Mouse (Mus musculus): ENCODE results near the gene 9130008F23Rik. TPM values are rescaled to one million over a fixed set of nuclear protein-coding genes. Genes with fewer than 3 reads are reported as not detected.

Gene 9130008F23Rik
- total RNA-seq (2021) = 1 to 10 TPM in 1 of 2 experiments, under 1 TPM in 1; 0.55 to 1.1 TPM
- polyA plus RNA-seq (2012; rRNA removed) = 0.24 and 0.60 TPM in 2 replicates
- long read RNA-seq, partial matches to known transcripts = 0 of 2 reads
- long read RNA-seq, other reads (novel, unspliced or antisense) = 0 of 2 reads

- DNase-seq = peak; percentile 69
Measured at GRCm38 (mm10) chr17:40879924-40880691, at the start of gene 9130008F23Rik. 9130008F23Rik (minus strand) TSS chr17:40880559.

DNA sequence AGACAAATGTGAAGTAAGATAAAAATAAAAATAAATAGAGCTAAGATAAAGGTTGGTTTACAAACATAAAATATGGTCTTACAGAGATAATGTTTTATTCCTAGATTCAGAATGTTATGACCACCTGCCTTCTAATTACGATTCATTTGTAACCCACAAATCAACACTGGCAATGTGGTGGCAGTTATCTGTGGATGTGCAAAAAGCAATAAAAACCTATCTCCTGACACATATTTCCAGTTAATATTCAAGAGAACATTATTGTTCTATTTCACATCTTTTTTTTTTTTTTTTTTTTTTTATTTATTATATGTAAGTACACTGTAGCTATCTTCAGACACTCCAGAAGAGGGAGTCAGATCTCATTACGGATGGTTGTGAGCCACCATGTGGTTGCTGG, 35.1 kb upstream of the 9130008F23Rik start:
- DNase-seq = no peak

- no peak for DNase-seq
Measured at GRCm38 (mm10) chr17:40914250-40914649, 33.9 kb upstream of the 9130008F23Rik start, which contains the start of gene Glyatl3. Glyatl3 (minus strand) TSS chr17:40914350.

DNA sequence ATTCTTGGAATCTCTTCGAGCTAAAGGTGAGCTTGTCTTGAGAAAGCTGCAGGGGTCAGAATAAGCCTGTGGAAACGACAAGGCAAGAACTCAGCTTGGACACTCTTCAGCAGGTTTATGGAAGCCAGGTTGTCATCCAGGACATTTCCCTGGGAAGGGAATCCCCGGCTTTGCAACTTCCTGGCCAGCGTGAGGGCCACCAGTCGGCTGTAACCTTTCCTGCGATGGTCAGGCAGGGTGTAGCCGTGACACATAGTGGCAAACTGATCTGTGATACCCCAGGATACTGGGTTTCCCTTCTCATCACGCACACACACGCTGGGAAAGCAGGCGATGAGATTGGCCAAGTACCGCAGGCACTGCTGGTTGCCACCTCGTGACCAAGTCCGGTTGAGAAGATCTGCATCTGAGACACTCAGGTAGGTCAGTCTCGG, 24.4 kb upstream of the 9130008F23Rik start:
- DNase-seq = peak; percentile 5

DNA sequence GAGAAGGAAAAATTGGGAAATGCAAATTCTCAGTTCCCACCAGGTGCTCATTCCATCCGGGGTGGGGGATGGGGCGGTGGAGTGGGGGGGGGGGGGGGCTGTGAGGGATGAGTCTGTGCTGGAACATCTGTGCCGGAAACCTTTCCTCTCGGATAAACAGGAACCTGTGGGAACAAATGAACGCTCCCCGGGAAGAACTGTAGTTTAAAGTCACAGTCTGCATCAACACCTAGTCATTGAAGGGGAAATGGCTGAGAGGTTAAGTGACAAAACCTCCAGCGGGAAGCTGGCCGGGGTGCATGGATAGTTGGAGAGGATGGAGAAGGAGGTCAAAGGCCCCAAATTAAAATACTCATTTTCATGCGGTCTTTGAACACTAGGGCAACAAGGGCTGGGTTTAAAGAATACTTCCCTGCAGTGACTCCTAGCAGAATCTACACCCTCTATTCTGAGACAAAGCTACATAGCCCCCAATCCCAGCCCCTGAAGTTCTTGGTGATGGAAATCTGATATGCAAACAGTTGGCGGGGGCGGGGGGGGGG, 23.8 kb upstream of the 9130008F23Rik start:
- no peak for DNase-seq

GRCm38 (mm10) chr17:40903345-40903744, 23.0 kb upstream of the 9130008F23Rik start:
- DNase-seq = no peak

GRCm38 (mm10) chr17:40899783-40900363, 19.5 kb upstream of the 9130008F23Rik start:
- no peak for DNase-seq

DNA sequence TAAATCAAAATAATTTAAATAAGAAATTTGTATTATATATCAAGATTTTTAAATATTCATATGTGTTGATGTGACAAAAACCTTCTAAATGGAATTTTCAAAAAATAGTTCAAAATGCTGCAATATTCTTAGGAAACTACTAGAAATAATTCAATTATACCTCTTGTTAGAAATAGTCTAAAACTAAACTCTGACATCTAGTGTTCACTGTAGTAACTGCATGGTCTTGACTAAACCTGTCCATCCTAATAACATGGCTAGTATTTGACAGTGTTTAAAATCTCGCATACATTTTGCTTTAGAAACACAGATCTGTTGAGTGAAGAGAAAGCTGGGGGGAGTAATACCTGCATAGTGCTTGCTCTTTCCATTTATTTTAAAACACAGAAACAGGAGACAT, 16.5 kb upstream of the 9130008F23Rik start:
- DNase-seq = no peak

- no peak for DNase-seq
Measured at GRCm38 (mm10) chr17:40887849-40888536, 7.6 kb upstream of the 9130008F23Rik start.

DNA sequence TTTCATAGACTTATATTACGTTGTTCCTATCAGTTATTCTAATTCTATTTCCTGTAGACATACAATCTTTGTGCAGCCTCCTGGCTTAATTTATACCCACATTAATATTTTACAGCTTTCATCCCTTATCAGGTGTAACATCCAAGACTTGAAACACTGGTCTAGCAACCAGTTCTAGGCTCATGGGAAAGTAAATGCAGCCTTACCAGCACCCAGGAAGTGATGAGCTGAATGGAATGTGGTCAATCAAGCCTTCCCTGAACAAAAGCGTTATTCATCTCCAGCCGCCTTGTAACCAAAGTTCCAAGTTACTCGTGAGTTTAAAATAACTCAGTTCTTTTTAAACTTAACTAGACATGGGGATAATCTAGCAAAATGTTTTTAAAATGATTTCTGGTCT, 4.8 kb upstream of the 9130008F23Rik start:
- DNase-seq = no peak

DNA sequence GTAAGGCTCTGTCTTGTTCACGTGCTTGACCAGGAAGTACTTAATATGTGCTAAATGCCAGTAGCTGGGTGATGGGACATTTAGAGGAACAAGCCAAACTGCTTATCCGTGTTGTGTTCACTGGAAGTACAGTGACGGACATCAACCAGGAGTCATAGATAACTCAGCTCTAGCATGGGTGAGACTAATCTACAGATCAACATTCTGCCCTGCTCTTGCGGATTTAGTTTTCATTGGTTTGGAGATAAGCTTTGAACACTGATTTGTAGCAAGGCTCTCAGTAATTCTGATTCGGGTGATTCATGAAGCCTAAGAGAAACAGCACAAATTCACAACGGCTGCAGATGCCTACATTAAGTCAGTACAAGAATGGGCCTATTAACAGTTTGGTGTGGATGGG, 1.8 kb upstream of the 9130008F23Rik start:
- DNase-seq = no peak

DNA sequence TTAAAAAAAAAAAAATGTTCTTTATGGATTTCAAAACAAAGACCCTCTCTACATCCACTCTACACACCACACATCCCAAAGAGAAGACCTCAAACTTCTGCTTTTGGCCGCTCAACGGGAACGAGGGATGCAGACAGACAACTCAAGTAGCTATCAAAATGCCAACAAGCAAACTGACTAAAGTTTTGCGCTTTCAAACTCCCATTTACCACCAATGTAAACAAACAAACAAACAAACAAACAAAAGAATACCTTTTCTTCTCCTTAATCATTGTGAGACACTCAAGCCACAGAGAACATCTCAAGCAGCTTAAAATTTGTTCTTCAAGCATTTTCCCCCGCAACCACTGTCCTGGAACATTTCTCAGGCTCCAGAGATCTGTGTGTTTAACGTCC, 833 bp downstream of the 9130008F23Rik start:
- no peak for DNase-seq

DNA sequence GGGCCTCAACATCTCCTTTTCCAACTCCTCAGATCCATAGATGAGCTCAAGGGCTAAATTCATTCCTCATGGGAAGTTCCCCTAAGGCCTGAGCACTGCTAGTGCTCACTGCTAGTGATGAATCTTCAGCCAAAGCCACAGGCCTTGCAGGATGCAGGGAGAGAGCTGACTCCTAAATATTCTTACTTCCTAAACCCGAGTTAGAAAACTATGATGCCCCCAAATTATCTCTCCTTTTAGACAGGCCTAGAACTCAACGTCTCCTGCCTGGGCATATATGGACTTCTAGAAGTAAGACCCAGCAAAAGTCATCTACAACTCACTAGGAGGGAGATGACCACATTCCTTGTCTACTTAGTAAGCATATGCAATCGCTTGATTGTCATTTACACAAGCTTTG, 2.6 kb downstream of the 9130008F23Rik start:
- DNase-seq = no peak

DNA sequence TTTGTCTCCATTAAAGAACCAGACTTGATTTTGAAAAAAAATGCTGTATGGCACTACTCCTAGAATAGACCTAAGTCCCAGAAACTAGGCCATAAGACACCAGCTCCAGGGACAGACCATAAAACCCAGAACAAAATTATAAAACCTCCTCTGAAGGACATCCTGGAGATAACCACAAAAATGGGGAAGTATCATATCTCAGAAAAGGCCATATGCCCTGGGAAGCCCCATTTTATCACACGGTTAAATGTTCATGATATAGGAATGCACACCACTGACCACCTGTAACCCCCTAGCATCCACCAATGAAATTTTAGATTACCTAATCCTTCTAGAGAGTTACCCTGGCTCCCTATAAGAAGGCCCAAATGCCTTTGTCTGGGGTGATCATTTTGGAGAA, 4.8 kb downstream of the 9130008F23Rik start:
- DNase-seq = no peak

DNA sequence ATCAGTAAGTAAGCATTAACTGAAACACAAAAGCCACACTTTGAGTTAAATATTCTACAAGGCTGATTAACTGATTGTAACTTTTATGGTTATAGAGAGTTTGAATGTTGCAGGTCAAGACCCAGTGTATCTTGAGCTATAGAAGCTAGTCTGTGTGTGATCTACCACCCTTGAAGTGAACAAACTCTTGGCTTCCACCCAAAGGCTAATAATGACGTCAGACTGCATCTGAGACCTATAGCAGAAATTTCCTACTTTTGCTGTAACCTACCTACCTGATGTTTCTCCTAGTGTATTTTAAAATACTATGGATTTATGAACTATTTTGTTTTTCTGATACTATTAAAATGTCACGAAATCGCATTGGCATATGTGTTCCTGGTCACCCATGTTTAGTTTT, 5.7 kb downstream of the 9130008F23Rik start:
- DNase-seq = no peak

- DNase-seq = peak; percentile 31
Measured at GRCm38 (mm10) chr17:40873582-40874011, 6.8 kb downstream of the 9130008F23Rik start.

DNA sequence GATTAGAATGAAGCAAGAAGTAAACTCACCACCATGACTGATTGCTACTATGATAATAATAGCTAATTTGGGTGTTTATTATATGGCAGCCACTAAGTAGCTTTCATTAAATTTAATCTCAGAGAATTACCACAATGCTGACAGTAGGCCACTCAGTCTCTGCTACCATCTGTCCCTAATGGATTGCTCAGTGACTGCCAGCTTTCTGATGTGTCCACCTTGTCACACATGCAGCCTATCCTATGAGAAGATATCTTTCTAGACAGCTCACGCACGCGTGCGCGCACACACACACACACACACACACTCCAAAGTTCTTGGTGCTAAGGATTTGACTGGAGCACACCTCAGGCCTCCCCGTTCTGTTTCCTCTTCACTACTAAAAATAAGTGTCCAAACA, 7.7 kb downstream of the 9130008F23Rik start:
- no peak for DNase-seq

- DNase-seq = no peak
Measured at GRCm38 (mm10) chr17:40868952-40869747, 11.2 kb downstream of the 9130008F23Rik start.

DNA sequence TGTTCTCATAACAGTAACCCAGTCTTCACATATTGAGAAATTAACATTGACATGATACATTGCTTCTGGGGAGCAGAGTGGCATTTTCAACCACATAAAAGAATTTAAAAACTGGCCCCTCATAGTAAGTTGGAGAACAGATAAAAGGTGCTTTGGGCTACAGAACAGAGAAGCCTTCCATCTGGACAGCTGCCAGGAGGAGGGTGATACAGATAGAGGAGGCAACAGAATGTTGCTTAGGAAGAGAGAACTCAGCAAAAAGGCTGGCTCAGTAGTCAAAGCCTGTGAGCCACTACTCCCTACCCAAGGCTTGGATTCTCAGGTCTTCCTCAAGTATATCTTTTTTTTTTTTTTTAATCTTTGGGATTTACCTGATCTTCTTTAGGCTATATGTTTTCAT, 25.3 kb downstream of the 9130008F23Rik start:
- no peak for DNase-seq

- DNase-seq = peak; percentile 8
Measured at GRCm38 (mm10) chr17:40837308-40837707, 43.1 kb downstream of the 9130008F23Rik start.

- no peak for DNase-seq
Measured at GRCm38 (mm10) chr17:40831870-40832269, 48.5 kb downstream of the 9130008F23Rik start.
